Mouse (Mus musculus) stomach, postnatal 0 days (tissue): ENCODE results near the gene Krtap11-1.

ENCODE experiments used
- CTCF ChIP-seq: IDR thresholded peaks from 2 replicates; pipeline ENCODE4 v1.5.1; 2016; ENCODE audit warnings: antibody characterized with exemption, low read depth, mild to moderate bottlenecking, moderate library complexity
- EP300 ChIP-seq: optimal IDR thresholded peaks from 2 replicates; pipeline ENCODE3; 2016; ENCODE audit warnings: antibody characterized with exemption

DNA sequence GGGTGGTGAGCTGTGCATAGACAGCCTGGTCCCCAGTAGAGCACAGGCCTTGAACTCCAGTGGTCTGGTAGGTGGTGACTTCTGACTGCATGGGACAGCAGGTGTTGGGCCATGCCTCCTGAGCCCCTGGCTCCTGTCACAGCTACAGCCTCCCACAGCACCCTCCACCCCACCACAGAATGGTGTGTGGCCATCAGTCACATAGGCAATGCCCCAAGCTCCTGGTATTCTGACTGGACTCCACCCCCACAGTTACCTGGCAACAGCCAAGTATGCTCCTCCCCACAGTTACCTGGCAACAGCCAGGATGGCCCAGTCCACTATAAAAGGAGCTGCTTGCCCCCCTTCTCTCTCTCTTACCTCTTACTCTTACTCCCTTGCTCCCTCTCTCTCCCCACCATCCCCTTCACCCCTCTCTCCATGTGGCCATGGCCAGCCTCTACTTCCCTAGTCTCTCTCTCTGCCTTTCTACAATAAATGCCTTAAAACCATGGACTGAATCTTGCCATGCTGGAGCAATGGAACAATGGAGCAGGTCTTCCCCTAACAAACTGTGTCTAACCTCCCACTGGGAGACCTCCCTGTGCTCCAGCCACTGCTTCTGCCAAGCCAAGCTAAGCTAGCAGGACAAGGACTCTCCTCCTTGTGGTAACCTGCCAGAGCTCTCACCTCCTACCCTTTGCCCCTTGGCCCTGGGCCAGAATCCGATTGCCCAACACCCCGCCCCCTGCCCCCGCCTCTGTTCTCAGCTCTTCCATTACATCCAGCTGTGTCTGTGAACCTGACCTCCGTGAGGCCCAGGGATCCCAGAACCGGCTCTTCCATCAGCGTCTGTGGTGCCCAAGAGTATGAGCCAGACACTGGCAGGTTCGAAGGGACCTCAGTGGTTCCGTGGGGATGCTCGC lies 14.9 kb upstream of the Krtap11-1 start:
- TF ChIP-seq CTCF: no peak
- no peak for TF ChIP-seq EP300
